Mouse (Mus musculus) hindbrain, embryonic 16.5 days (tissue): ENCODE measurements around the gene Dpf3. TPM values are rescaled to one million over a fixed set of nuclear protein-coding genes. Genes with fewer than 3 reads are reported as not detected.

Experiments
- ATAC-seq: fragments of 200-750 bp; cut with Nextera tagmentation; 2 replicates; pipeline ENCODE4 v1.8.0; 2017; ENCODE audit warnings: moderate TSS enrichment, moderate library complexity
- H3K27ac ChIP-seq: fragments of 300-500 bp; sonication (generic); 2 replicates; pipeline ENCODE4 v1.5.1; 2014; ENCODE audit warnings: low read depth, mild to moderate bottlenecking, control low read depth, low read length, moderate library complexity
- H3K27me3 ChIP-seq: fragments of 300-500 bp; sonication (generic); replicated peaks from 2 replicates; pipeline ENCODE4 v1.6.1; 2014; ENCODE audit warnings: low read length; ENCODE audit not compliant: control insufficient read depth, insufficient read depth
- H3K36me3 ChIP-seq: fragments of 300-500 bp; sonication (generic); 2 replicates; pipeline ENCODE4 v1.6.1; 2014; ENCODE audit warnings: mild to moderate bottlenecking, low read length, moderate library complexity, mixed read lengths; ENCODE audit not compliant: control insufficient read depth, insufficient read depth
- H3K4me1 ChIP-seq: fragments of 300-500 bp; sonication (generic); 2 replicates; pipeline ENCODE4 v1.6.1; 2014; ENCODE audit warnings: low read depth, low read length; ENCODE audit not compliant: control insufficient read depth, insufficient read depth
- H3K4me2 ChIP-seq: fragments of 300-500 bp; sonication (generic); 2 replicates; pipeline ENCODE4 v1.6.1; 2014; ENCODE audit warnings: mild to moderate bottlenecking, low read length, control low read depth, moderate library complexity
- H3K4me3 ChIP-seq: fragments of 300-500 bp; sonication (generic); 2 replicates; pipeline ENCODE4 v1.5.1; 2014; ENCODE audit warnings: mild to moderate bottlenecking, low read length, control low read depth, moderate library complexity
- H3K9ac ChIP-seq: fragments of 300-500 bp; sonication (generic); 2 replicates; pipeline ENCODE4 v1.6.1; 2014; ENCODE audit warnings: low read depth, mild to moderate bottlenecking, control low read depth, low read length, moderate library complexity
- H3K9me3 ChIP-seq: fragments of 300-500 bp; sonication (generic); 2 replicates; pipeline ENCODE4 v1.6.1; 2014; ENCODE audit warnings: mild to moderate bottlenecking, low read length, moderate library complexity; ENCODE audit not compliant: control insufficient read depth
- WGBS: fragments of 180-500 bp; shearing (Covaris S2); extraction: QIAGEN DNeasy Blood & Tissue Kit; methylation state at CpG from one replicate; pipeline ENCODE4 v1.1.7; 2014; 5-methylcytosine and 5-hydroxymethylcytosine counted together
- polyA plus RNA-seq: library from polyadenylated mRNA; unstranded; fragments of >200 nt; fragmentation: Nextera tagmentation; extraction: Ambion mirVana; gene quantifications from 2 replicates; pipeline ENCODE4 v1.2.1, GENCODE M21; 2015

Gene Dpf3
- polyA plus RNA-seq, 1 experiment from 2014 or later: 23.2 TPM

DNA sequence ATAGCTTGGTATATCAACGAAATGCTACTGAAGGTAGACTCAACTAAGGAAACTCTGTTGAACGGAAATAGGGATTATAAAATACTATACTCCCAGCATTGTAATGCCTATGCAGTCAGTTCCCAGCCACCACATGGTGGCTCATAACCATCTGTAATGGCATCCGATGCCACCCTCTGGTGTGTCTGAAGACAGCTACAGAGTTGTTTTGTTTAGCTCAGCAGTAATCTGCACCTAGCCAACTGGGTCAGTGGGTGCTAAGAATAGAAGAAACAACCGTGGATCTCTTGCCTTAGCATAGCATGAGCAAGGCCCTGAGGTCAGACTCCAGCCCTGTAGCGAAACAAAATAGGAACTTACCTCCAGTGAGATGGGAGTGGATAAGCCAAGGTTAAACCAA, 36.8 kb upstream of the Dpf3 start:
- no peak for ATAC-seq
- no peaks in the 10 kb centered on the region for H3K36me3 ChIP-seq
- WGBS: 77% methylated on average over 5 of the region's 5 CpGs
- no peaks in the 10 kb centered on the region for H3K9me3 ChIP-seq
- H3K4me3 ChIP-seq: no peak overlapping the region
- H3K9ac ChIP-seq: no peak overlapping the region
- no peak overlapping the region for H3K27ac ChIP-seq
- peaks cover 15% of the 10 kb centered on the region for H3K4me1 ChIP-seq
- H3K27me3 ChIP-seq: no peaks in the 10 kb centered on the region
- no peak overlapping the region for H3K4me2 ChIP-seq

- Histone ChIP-seq H3K27me3 (no peaks in the 10 kb centered on the region), H3K9ac (no peak overlapping the region), H3K9me3 (no peaks in the 10 kb centered on the region), H3K4me1 (peaks cover 15% of the 10 kb centered on the region), H3K27ac (no peak overlapping the region), H3K4me2 (no peak overlapping the region), H3K4me3 (no peak overlapping the region), H3K36me3 (no peaks in the 10 kb centered on the region)
- ATAC-seq: no peak
- WGBS: 76% methylated on average over 4 of the region's 4 CpGs
These were observed 36.4 kb upstream of the Dpf3 start for GRCm38 (mm10) chr12:83523892-83524291.

DNA sequence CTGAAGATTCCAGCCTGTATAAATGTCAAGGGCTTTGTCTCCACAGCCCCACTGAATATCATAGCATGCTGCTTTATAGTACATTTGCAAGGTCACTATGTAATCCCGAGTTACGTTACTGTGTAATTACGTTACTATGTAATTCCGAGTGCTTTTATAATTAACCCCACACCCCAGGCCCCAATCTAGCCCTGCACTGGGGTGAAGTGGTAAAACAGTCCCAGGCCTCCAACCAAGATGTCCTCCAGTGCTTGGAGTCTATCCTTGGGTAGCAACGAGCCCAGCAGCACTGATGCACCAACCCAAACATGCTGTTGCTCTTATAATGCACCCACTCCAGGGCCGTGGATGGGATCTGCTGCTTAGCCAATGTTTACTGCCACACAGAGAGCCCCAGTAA, 35.5 kb upstream of the Dpf3 start:
- H3K27me3 ChIP-seq: no peaks in the 10 kb centered on the region
- ATAC-seq: no peak
- H3K9me3 ChIP-seq: no peaks in the 10 kb centered on the region
- H3K4me1 ChIP-seq: peaks cover 15% of the 10 kb centered on the region
- no peak overlapping the region for H3K9ac ChIP-seq
- H3K4me3 ChIP-seq: no peak overlapping the region
- no peak overlapping the region; the same call in 1 of the 2 replicates for H3K4me2 ChIP-seq
- no peak overlapping the region for H3K27ac ChIP-seq
- no peaks in the 10 kb centered on the region for H3K36me3 ChIP-seq
- WGBS: 85% methylated on average over 6 of the region's 6 CpGs

- WGBS: 50% methylated on average over 8 of the region's 8 CpGs
- H3K36me3 ChIP-seq: no peaks in the 10 kb centered on the region
- H3K9me3 ChIP-seq: no peaks in the 10 kb centered on the region
- H3K9ac ChIP-seq: peak overlapping the region; percentile 72
- no peaks in the 10 kb centered on the region for H3K27me3 ChIP-seq
- H3K4me3 ChIP-seq: peak overlapping the region; percentile 66
- no peak for ATAC-seq
- peaks cover 15% of the 10 kb centered on the region for H3K4me1 ChIP-seq
- H3K27ac ChIP-seq: no peak overlapping the region
- peak overlapping the region; percentile 70 for H3K4me2 ChIP-seq
These were observed 33.6 kb upstream of the Dpf3 start for GRCm38 (mm10) chr12:83521083-83521482.

DNA sequence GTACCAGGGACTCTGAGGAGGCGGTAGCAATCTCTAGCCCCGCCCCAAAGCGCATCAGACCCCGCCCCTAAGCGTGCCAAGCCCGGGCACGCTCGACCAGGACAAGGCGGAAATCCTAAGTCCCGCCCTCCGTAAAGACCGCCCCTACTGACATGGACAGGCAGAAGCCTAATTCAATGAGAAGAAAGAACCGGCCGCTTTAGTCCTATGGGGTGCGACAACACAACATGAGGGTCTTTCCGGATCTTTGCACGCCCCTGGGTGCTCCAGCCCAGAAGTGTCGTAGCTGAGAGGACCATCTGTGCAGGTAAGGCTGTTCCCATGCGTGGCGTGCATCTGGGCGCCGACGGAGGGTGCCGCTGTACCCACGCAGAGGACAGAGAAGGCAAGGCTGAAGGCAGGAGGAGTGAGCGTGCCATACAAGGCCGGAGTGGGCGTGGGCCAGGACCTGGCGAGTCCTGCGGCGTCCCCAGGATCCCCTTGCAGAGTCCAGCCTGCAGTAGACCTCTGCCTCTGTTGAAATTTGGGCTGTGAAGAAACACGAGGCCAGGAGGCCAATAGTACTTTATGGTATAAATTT, 32.9 kb upstream of the Dpf3 start, which contains the start of gene Dcaf4:
TSS of gene Dcaf4 (plus strand) at position 156 of the 580 bp plus-strand sequence.
- no peaks in the 10 kb centered on the region for H3K9me3 ChIP-seq
- peak within 1 kb of the TSS; percentile 72 for H3K9ac ChIP-seq
- no peaks in the 10 kb centered on the region for H3K27me3 ChIP-seq
- H3K27ac ChIP-seq: peak within 1 kb of the TSS; percentile 65
- peak within 1 kb of the TSS; percentile 66 for H3K4me3 ChIP-seq
- WGBS: under 1% methylated on average over 32 of the region's 32 CpGs
- peak; percentile 99 for ATAC-seq
- peak within 1 kb of the TSS; percentile 70 for H3K4me2 ChIP-seq
- H3K36me3 ChIP-seq: no peaks in the 10 kb centered on the region
- H3K4me1 ChIP-seq: peaks cover 15% of the 10 kb centered on the region

- ATAC-seq: no peak
- no peak overlapping the region for H3K4me3 ChIP-seq
- no peak overlapping the region for H3K9ac ChIP-seq
- no peaks in the 10 kb centered on the region for H3K27me3 ChIP-seq
- no peak overlapping the region for H3K4me2 ChIP-seq
- peaks cover 19% of the 10 kb centered on the region for H3K4me1 ChIP-seq
- WGBS: 92% methylated on average over 3 of the region's 3 CpGs
- no peak overlapping the region for H3K27ac ChIP-seq
- H3K36me3 ChIP-seq: no peaks in the 10 kb centered on the region
- H3K9me3 ChIP-seq: no peaks in the 10 kb centered on the region
These were observed 30.1 kb upstream of the Dpf3 start for GRCm38 (mm10) chr12:83517580-83517979.

DNA sequence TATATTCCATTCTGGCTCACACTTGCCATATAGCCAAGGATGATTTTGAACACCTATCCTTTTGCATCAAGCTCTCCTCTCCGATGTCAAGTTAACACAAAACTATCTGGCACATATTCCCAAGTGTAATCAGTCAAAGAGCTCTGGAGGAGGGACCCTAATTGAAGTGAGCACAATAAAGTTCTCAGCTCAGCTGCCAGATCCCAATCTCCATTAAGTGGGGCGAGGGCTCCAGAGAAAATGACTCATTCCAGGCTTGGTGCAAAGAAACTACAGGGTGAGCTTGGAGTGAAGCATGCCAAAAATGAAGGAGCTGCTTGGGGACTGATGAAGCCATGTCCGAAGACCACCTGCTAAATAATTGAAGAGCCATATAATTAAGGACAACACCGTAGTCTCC, 26.7 kb upstream of the Dpf3 start:
- Histone ChIP-seq H3K27me3 (no peaks in the 10 kb centered on the region), H3K36me3 (no peaks in the 10 kb centered on the region), H3K9me3 (no peaks in the 10 kb centered on the region), H3K4me2 (no peak overlapping the region), H3K4me1 (peaks cover 8% of the 10 kb centered on the region), H3K4me3 (no peak overlapping the region), H3K27ac (no peak overlapping the region), H3K9ac (no peak overlapping the region)
- WGBS: 36% methylated on average over 4 of the region's 4 CpGs
- no peak for ATAC-seq

DNA sequence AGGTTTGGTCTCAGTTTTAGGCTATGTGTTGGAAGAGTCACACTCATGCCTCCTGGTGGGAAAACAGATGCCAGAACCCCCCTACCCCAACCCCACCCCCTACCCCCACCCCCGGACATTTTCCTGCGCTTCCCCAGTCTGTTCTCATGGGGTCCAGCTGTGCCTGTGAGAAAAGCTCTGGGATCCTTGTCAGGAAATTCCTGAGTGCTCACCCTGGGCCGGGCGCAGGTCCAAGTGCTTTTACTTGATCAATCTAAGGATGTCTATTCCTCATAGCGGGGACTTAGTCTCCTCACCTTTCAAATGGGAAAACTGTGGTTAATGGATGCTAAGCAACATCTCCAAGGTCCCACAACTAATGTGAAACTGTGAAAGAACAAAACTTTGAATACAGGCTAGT, 25.7 kb upstream of the Dpf3 start:
- whole genome bisulfite sequencing: 25% methylated on average over 5 of the region's 5 CpGs
- no peaks in the 10 kb centered on the region for H3K36me3 ChIP-seq
- no peaks in the 10 kb centered on the region for H3K27me3 ChIP-seq
- peak; percentile 48; the same call in 1 of the 2 replicates for ATAC-seq
- H3K9me3 ChIP-seq: no peaks in the 10 kb centered on the region
- H3K4me3 ChIP-seq: no peak overlapping the region
- H3K9ac ChIP-seq: no peak overlapping the region; the same call in 1 of the 2 replicates
- H3K4me2 ChIP-seq: no peak overlapping the region
- H3K4me1 ChIP-seq: peaks cover 8% of the 10 kb centered on the region
- H3K27ac ChIP-seq: no peak overlapping the region

DNA sequence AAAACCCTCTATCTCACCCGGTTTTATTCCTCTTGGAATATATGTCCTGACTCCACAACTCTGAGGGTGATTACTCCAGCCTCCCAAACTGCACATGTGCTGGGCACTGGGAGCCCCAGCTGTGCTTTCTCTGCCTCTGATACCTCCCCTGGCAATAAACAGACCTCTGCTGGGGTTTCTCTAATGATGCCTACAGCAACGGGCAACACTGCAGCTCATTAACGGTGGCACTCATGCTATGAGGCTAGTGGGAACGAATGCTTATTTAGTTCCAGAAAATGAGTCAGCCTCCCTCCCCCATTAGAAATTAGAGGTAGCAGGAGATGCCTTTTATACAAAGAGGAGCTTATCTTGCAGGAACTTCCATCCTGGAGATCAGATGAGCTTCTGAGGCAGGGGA, 25.3 kb upstream of the Dpf3 start:
- Histone ChIP-seq H3K36me3 (no peaks in the 10 kb centered on the region), H3K9ac (peak overlapping the region; percentile 31; the same call in 1 of the 2 replicates), H3K27me3 (no peaks in the 10 kb centered on the region), H3K4me2 (no peak overlapping the region), H3K27ac (no peak overlapping the region; the same call in 1 of the 2 replicates), H3K9me3 (no peaks in the 10 kb centered on the region), H3K4me3 (no peak overlapping the region), H3K4me1 (peaks cover 8% of the 10 kb centered on the region)
- 17% methylated on average over 4 of the region's 4 CpGs for WGBS
- ATAC-seq: peak; percentile 63; the same call in 1 of the 2 replicates
